Mouse (Mus musculus) CD8-positive naive resting alpha-beta T cell, adult 2 months (primary cell): ENCODE results near the gene Cyth1.

Source experiments
- DNase-seq, 2 experiments: peaks; one replicate each; pipeline ENCODE4 v3.0.0; 2022; ENCODE audit warnings: low read depth in 2 of 2, low spot score in 2 of 2

Gene Cyth1

GRCm38 (mm10) chr11:118129812-118130211 is 118.6 kb downstream of the Cyth1 start:
- no peak for DNase-seq

- DNase-seq: no peak
Measured at GRCm38 (mm10) chr11:118121592-118121991, 126.8 kb downstream of the Cyth1 start.

GRCm38 (mm10) chr11:118118777-118119176 is 129.6 kb downstream of the Cyth1 start:
- DNase-seq: no peak

GRCm38 (mm10) chr11:118114581-118115110 is 133.7 kb downstream of the Cyth1 start:
- DNase-seq: no peak

- no peak for DNase-seq
Measured at GRCm38 (mm10) chr11:118113516-118114205, 134.7 kb downstream of the Cyth1 start.

GRCm38 (mm10) chr11:118104001-118104400 is 144.4 kb downstream of the Cyth1 start:
- peak; percentile 81 to 87 for DNase-seq

- no peak for DNase-seq
Measured at GRCm38 (mm10) chr11:118103383-118103782, 145.0 kb downstream of the Cyth1 start.

GRCm38 (mm10) chr11:118102838-118103237 is 145.6 kb downstream of the Cyth1 start:
- peak; percentile 96 to 97 for DNase-seq

- no peak for DNase-seq
Measured at GRCm38 (mm10) chr11:118101133-118101532, 147.3 kb downstream of the Cyth1 start.

- no peak for DNase-seq
Measured at GRCm38 (mm10) chr11:118096736-118097135, 151.7 kb downstream of the Cyth1 start.

- no peak for DNase-seq
Measured at GRCm38 (mm10) chr11:118095004-118095403, 153.4 kb downstream of the Cyth1 start.

GRCm38 (mm10) chr11:118091002-118091670 is 157.3 kb downstream of the Cyth1 start:
- peak in 1 of 2 experiments; percentile 37 for DNase-seq

- no peak for DNase-seq
Measured at GRCm38 (mm10) chr11:118088896-118089295, 159.5 kb downstream of the Cyth1 start.

GRCm38 (mm10) chr11:118085961-118086360 is 162.4 kb downstream of the Cyth1 start:
- peak in 1 of 2 experiments; percentile 18 for DNase-seq

- no peak for DNase-seq
Measured at GRCm38 (mm10) chr11:118085176-118085575, 163.2 kb downstream of the Cyth1 start.

GRCm38 (mm10) chr11:118084266-118084665 is 164.1 kb downstream of the Cyth1 start:
- DNase-seq: no peak

GRCm38 (mm10) chr11:118083811-118084210 is 164.6 kb downstream of the Cyth1 start:
- peak; percentile 58 to 72 for DNase-seq

- DNase-seq: no peak
Measured at GRCm38 (mm10) chr11:118082294-118082693, 166.1 kb downstream of the Cyth1 start.
